Mouse (Mus musculus): ENCODE data around the gene Hlcs.

The Hlcs gene

GRCm38 (mm10) chr16:94328881-94329867 is 15.8 kb upstream of the Hlcs start:
- in situ Hi-C loops (cut with MseI, MboI) = no loop called here

- in situ Hi-C loops (cut with MseI, MboI) = no loop called here
Observed at GRCm38 (mm10) chr16:94327781-94328711, 14.7 kb upstream of the Hlcs start, which contains the start of gene Ripply3. Gene Ripply3 (plus strand): TSS chr16:94328420.

GRCm38 (mm10) chr16:94326008-94326407 is 12.6 kb upstream of the Hlcs start:
- in situ Hi-C loops (cut with MseI, MboI) = no loop called here

GRCm38 (mm10) chr16:94323681-94324080 is 10.3 kb upstream of the Hlcs start:
- in situ Hi-C loops (cut with MseI, MboI) = loop anchor here in 1 of 2 experiments (5.0 kb wide), 1 partner anchor 51 kb away; no protein-coding TSS in a partner anchor

GRCm38 (mm10) chr16:94320223-94320622 is 6.9 kb upstream of the Hlcs start:
- in situ Hi-C loops (cut with MseI, MboI) = loop anchor here in 1 of 2 experiments (5.0 kb wide), 1 partner anchor 48 kb away; no protein-coding TSS in a partner anchor

GRCm38 (mm10) chr16:94317752-94318151 is 4.4 kb upstream of the Hlcs start:
- in situ Hi-C loops (cut with MseI, MboI) = no loop called here

- in situ Hi-C loops (cut with MseI, MboI) = no loop called here
Observed at GRCm38 (mm10) chr16:94315215-94315614, 1.8 kb upstream of the Hlcs start.

- in situ Hi-C loops (cut with MseI, MboI) = no loop called here
Observed at GRCm38 (mm10) chr16:94314626-94315025, 1.3 kb upstream of the Hlcs start.

- in situ Hi-C loops (cut with MseI, MboI) = no loop called here
Observed at GRCm38 (mm10) chr16:94312663-94313228, 625 bp downstream of the Hlcs start.

- in situ Hi-C loops (cut with MseI, MboI) = no loop called here
Observed at GRCm38 (mm10) chr16:94311931-94312330, 1.4 kb downstream of the Hlcs start.

- in situ Hi-C loops (cut with MseI, MboI) = no loop called here
Observed at GRCm38 (mm10) chr16:94311416-94311815, 2.0 kb downstream of the Hlcs start.

GRCm38 (mm10) chr16:94309025-94309424 is 4.3 kb downstream of the Hlcs start:
- in situ Hi-C loops (cut with MseI, MboI) = no loop called here

GRCm38 (mm10) chr16:94307942-94308341 is 5.4 kb downstream of the Hlcs start:
- in situ Hi-C loops (cut with MseI, MboI) = no loop called here

GRCm38 (mm10) chr16:94307526-94307925 is 5.8 kb downstream of the Hlcs start:
- in situ Hi-C loops (cut with MseI, MboI) = no loop called here

GRCm38 (mm10) chr16:94303203-94303535 is 10.2 kb downstream of the Hlcs start:
- in situ Hi-C loops (cut with MseI, MboI) = no loop called here

GRCm38 (mm10) chr16:94302274-94303202 is 10.8 kb downstream of the Hlcs start:
- in situ Hi-C loops (cut with MseI, MboI) = no loop called here

- in situ Hi-C loops (cut with MseI, MboI) = no loop called here
Observed at GRCm38 (mm10) chr16:94301696-94302095, 11.7 kb downstream of the Hlcs start.

- in situ Hi-C loops (cut with MseI, MboI) = no loop called here
Observed at GRCm38 (mm10) chr16:94301194-94301593, 12.2 kb downstream of the Hlcs start.

- in situ Hi-C loops (cut with MseI, MboI) = no loop called here
Observed at GRCm38 (mm10) chr16:94299210-94299609, 14.2 kb downstream of the Hlcs start.

GRCm38 (mm10) chr16:94298081-94298480 is 15.3 kb downstream of the Hlcs start:
- in situ Hi-C loops (cut with MseI, MboI) = no loop called here

GRCm38 (mm10) chr16:94291141-94291540 is 22.2 kb downstream of the Hlcs start:
- in situ Hi-C loops (cut with MseI, MboI) = no loop called here

Measured in mouse trophoblast stem cell (cell line).